Mouse (Mus musculus) cerebellum, postnatal 4 days (tissue): ENCODE measurements at regions not wholly inside any gene's neighbourhood (a gene's known extent, or its start where the extent isn't known, plus 50 kb on each side); places are given as distances from the start of the nearest gene placed in this dataset.

ENCODE experiments used
- DNase-seq, 2 experiments: peaks; one replicate each; pipeline ENCODE4 v3.0.0; 2022; ENCODE audit warnings: low spot score in 2 of 2, mixed read lengths in 1 of 2

- DNase-seq, result no peak
Observed at GRCm38 (mm10) chr15:8903651-8904050, 64.1 kb upstream of the Ranbp3l start.

- no peak for DNase-seq
Observed at GRCm38 (mm10) chr15:8897487-8898158, 70.1 kb upstream of the Ranbp3l start.

- DNase-seq, result no peak
Observed at GRCm38 (mm10) chr15:8896856-8897255, 70.9 kb upstream of the Ranbp3l start.

GRCm38 (mm10) chr15:8896391-8896790, 71.4 kb upstream of the Ranbp3l start:
- peak; percentile 21 to 66 for DNase-seq

- DNase-seq, result no peak
Observed at GRCm38 (mm10) chr15:8885585-8885984, 82.2 kb upstream of the Ranbp3l start.

GRCm38 (mm10) chr15:8884608-8885467, 82.9 kb upstream of the Ranbp3l start:
- DNase-seq, result no peak

- no peak for DNase-seq
Observed at GRCm38 (mm10) chr15:8882880-8883539, 84.7 kb upstream of the Ranbp3l start.

GRCm38 (mm10) chr15:8874884-8875493, 92.8 kb upstream of the Ranbp3l start:
- no peak for DNase-seq

GRCm38 (mm10) chr15:8868021-8868420, 99.7 kb upstream of the Ranbp3l start:
- no peak for DNase-seq

- no peak for DNase-seq
Observed at GRCm38 (mm10) chr15:8867160-8867891, 100.4 kb upstream of the Ranbp3l start.

- no peak for DNase-seq
Observed at GRCm38 (mm10) chr15:8865089-8865933, 102.4 kb upstream of the Ranbp3l start.

GRCm38 (mm10) chr15:8856419-8857084, 111.2 kb upstream of the Ranbp3l start:
- DNase-seq, result no peak

GRCm38 (mm10) chr15:8855511-8855910, 112.2 kb upstream of the Ranbp3l start:
- no peak for DNase-seq

GRCm38 (mm10) chr15:8854336-8854735, 113.4 kb upstream of the Ranbp3l start:
- DNase-seq, result no peak

- DNase-seq, result no peak
Observed at GRCm38 (mm10) chr15:8850996-8851395, 116.8 kb upstream of the Ranbp3l start.

- no peak for DNase-seq
Observed at GRCm38 (mm10) chr15:8849413-8849812, 118.3 kb upstream of the Ranbp3l start.

- DNase-seq, result no peak
Observed at GRCm38 (mm10) chr15:8842129-8842528, 125.6 kb upstream of the Ranbp3l start.

GRCm38 (mm10) chr15:8839462-8839861, 128.3 kb upstream of the Ranbp3l start:
- DNase-seq, result no peak

GRCm38 (mm10) chr15:8834151-8834550, 123.6 kb upstream of the Slc1a3 start:
- no peak for DNase-seq

- no peak for DNase-seq
Observed at GRCm38 (mm10) chr15:8832970-8833369, 122.4 kb upstream of the Slc1a3 start.
